Mouse (Mus musculus) right cerebral cortex, adult 18-20 months (tissue): ENCODE results near the gene Pkd1.

Experiments
- DNase-seq: peaks from one replicate; pipeline ENCODE4 v3.0.0; 2022; ENCODE audit warnings: mixed read lengths

Gene Pkd1

GRCm38 (mm10) chr17:24567034-24567779 lies 17.6 kb downstream of the Pkd1 start:
- DNase-seq = no peak

DNA sequence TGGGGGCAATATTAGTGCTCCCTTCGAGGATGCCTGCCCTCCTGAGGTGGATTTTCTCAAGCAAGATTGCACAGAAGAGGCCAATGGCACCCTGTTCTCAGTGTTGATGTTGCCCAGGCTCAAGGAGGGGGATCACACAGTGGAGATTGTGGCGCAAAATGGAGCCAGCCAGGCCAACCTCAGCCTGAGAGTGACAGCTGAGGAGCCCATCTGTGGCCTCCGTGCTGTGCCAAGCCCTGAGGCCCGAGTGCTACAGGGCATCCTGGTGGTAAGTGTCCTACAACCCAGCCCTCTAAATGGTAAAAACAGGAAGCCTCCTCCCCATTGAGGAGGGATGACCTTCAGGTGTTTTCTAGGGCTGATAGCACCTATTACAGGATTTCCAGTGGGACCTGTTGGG lies 20.2 kb downstream of the Pkd1 start:
- DNase-seq = no peak

GRCm38 (mm10) chr17:24572651-24573245 lies 23.1 kb downstream of the Pkd1 start:
- no peak for DNase-seq

DNA sequence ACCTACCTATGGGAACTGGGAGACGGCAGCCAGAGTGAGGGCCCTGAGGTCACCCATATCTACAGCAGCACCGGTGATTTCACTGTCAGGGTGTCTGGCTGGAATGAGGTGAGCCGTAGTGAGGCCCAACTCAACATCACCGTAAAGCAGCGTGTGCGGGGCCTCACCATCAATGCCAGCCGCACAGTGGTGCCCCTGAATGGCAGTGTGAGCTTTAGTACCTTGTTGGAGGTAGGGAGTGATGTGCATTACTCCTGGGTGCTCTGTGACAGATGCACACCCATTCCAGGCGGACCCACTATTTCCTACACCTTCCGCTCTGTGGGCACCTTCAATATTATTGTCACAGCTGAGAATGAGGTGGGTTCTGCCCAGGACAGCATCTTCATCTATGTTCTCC lies 24.2 kb downstream of the Pkd1 start:
- no peak for DNase-seq

GRCm38 (mm10) chr17:24579532-24579931 lies 29.9 kb downstream of the Pkd1 start:
- no peak for DNase-seq

- DNase-seq = no peak
These were observed 30.7 kb downstream of the Pkd1 start for GRCm38 (mm10) chr17:24580287-24580686.

GRCm38 (mm10) chr17:24583599-24584460 lies 34.2 kb downstream of the Pkd1 start:
- no peak for DNase-seq

DNA sequence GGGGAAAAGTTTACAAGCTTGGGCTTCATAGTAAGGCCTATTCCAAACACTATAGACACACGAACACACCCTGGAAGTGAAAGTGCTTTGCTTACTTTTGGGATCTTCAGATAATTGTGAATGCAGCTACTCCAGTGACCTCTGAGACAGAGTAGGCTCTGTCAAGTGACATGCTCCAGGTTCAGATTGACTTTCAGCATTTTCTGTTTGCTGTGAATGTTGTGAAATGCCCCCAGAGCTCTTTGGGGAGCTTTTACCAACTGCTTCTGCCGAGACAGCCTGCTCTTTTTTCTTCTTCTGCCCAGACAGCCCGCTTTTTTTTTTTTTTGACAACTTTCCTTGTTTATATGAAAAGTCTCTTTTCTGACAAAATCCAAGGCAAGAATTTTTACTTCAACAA lies 34.9 kb downstream of the Pkd1 start:
- DNase-seq = no peak

DNA sequence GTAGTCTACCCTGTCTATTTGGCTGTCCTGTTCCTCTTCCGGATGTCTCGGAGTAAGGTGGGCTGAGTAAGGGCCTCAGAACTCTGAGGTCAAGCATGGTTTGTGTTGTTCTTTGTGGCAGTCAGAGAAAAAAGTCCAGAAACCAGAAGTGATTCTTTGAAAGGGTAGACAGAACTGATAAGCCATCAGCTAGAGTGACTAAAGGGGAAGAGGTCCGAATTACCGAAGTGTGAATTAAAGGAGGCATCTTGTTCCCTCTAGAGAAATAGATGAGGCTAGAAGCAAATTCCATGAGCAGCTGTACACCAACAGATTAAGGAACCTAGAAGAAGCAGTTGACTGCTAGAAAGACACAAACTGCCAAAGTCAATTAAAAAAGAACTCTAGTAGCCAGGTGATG lies 36.9 kb downstream of the Pkd1 start:
- DNase-seq = no peak

GRCm38 (mm10) chr17:24590943-24591342 lies 41.3 kb downstream of the Pkd1 start:
- no peak for DNase-seq

DNA sequence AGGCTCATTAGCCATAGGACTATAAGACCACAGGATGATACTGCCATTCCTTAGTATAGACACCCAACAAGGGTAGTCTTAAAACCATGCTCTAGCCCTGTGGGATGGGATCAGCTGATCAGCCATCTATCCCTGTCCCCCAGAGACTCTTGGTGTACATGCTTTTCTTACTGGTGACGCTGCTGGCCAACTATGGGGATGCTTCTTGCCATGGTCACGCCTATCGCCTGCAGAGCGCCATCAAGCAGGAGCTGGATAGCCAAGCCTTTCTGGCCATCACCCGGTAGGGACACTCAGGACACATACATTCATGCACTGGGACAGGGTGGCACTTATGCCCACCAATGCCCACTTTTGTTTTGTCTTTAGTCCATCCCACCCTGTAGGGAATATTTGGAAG lies 42.1 kb downstream of the Pkd1 start:
- no peak for DNase-seq

DNA sequence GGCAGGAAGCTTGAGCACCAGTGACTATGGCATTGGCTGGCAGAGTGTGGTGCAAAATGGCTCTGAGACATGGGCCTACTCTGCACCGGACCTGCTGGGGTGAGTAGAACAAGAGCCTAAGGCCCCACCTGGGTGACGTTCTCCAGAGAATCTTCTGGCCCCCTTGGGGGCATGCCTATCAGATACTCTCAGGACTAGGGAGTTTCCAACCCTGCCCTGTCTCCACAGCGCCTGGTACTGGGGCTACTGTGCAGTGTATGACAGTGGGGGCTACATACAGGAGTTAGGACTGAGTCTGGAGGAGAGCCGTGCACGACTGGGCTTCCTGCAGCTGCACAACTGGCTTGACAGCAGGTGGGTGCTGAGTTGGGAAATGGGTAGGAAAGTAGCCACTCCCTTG lies 43.6 kb downstream of the Pkd1 start:
- no peak for DNase-seq

- no peak for DNase-seq
These were observed 44.6 kb downstream of the Pkd1 start for GRCm38 (mm10) chr17:24593992-24594890.

GRCm38 (mm10) chr17:24595126-24596072 lies 45.8 kb downstream of the Pkd1 start:
- DNase-seq = no peak

DNA sequence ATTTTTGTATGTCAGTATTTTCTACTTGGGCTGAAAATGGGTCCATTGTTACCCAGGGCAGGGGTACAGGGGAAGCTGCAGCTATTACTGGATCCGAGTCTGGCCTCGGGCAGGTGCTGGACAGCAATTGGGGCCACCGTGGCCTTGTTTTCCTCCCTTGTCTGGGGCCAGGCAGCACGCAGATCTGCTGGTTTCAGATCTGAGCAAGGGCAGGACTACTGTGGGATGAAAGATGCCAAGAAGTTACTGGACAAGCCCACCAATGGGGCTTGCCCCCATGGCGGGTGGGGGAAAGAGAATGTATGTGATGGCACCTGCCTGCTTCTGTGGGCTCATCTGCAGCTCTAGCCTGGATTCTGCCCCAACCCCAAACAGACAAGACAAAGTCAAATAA lies 46.4 kb downstream of the Pkd1 start:
- DNase-seq = no peak

DNA sequence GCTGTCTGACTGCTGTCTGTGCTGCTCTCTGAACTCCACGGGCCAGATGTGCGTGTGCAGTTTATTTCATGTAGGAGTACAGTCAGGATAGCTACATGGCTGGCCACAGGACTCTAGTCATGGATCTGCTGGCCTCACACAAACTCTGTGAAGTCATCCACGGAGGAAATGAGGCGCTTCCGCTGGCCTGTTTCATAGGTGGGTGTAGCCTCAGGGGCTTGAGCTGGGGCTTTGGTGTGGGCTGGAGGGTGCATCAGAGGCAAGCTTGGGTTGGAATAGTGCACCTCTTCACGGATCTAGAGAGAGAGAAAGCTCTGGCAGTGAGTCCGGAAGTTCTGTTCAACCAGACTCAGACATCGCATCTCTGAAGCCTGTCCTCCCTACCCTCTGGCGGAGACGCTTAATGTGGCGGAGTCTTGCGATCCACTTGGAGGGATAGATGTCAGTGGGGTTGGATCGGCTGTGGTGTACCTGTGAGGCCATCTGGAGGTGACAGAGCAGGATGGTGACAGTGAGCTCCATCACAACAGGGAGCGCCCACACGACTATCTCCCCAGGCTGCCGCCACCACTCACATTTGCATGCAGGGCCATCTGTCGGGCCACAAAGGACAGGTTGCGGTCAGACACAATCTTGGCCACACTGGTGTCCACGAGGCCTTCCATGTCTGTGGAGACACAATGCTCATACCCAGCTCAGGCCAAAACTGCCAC lies 47.0 kb downstream of the Pkd1 start:
- DNase-seq = no peak

DNA sequence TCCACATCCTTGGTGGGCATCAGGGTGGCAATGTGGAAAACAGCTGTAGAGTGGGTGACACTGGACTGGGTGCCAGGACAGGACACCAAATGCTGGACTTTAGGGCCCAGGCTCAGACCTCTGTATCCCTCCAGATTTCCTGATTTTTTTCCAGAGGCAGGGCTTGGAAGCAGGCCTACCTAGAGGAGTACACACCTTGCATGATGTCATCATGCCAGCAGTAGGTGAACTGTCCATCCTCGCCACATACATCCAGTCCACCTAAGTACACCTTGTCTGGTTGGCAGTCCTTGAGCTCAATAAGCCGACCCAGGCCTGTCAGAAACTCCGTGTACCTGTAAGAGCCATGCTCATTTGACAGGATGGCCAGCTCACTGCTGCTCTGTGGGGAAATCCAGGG lies 48.4 kb downstream of the Pkd1 start:
- no peak for DNase-seq

GRCm38 (mm10) chr17:24600502-24600901 lies 50.9 kb downstream of the Pkd1 start:
- DNase-seq = no peak

- DNase-seq = no peak
These were observed 54.3 kb downstream of the Pkd1 start for GRCm38 (mm10) chr17:24603961-24604360.

DNA sequence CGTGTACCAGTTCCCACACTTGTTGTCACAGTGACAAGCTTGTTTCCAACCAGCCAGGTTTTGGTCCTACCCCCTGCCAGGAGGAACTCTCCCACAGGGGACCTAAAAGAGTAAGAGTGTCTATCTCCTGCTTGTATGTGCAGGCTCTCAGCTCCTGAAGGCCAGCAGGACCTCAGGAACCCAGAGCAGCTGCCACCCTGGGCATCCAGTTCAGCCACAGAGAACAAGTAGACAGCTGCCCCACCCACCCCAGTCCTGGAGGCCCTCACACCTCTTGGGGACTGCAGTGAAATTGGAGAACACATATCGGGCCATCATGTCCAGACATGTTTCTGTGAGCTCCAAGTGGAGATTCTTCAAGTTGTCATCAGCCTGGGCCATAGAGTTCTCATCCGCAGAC lies 54.9 kb downstream of the Pkd1 start:
- no peak for DNase-seq

- DNase-seq = no peak
These were observed 58.7 kb downstream of the Pkd1 start for GRCm38 (mm10) chr17:24608370-24608769.
